Mouse (Mus musculus) Patski (cell line): ENCODE results near the gene Shprh. TPM values are rescaled to one million over a fixed set of nuclear protein-coding genes. Genes with fewer than 3 reads are reported as not detected.
A peak's percentile ranks its signal among the peaks of the same experiment; 100 is the strongest.
"Not testable (repeated sequence)": the region's sequence is repeated elsewhere in the genome, so short reads cannot be mapped to it uniquely, and the experiment has no call there.

Source experiments
- ATAC-seq: fragments of 100-300 bp; one replicate; pipeline ENCODE4 v1.8.0; 2021
- CTCF ChIA-PET: fragments of 350-600 bp; sonication (Branson Sonifier 250); formaldehyde crosslinking; loops from one replicate; lab custom pipeline; 2022; ENCODE audit warnings: inconsistent platforms; lab: Charles Lee
- POLR2A ChIA-PET: fragments of 350-600 bp; sonication (Branson Sonifier 250); formaldehyde crosslinking; loops from one replicate; lab custom pipeline; 2022; ENCODE audit warnings: antibody characterized with exemption, inconsistent platforms; lab: Charles Lee
- DNase-seq: peaks from one replicate; pipeline ENCODE4 v3.0.0-alpha.2; 2011; ENCODE audit warnings: low read depth, low spot score
- H3K27me3 ChIP-seq: fragments of 371-371 bp; one replicate; pipeline ENCODE4 v1.5.1; 2021
- CTCF ChIP-seq: fragments of 100-300 bp; IDR thresholded peaks from one replicate; pipeline ENCODE4 v1.5.1; 2021
- in situ Hi-C: fragments of 300-500 bp; cut with MboI; formaldehyde crosslinking; loops from 3 replicates; pipeline ENCODE4 v1.11.1; 2018; ENCODE audit warnings: low pct_unique_long_range_greater_than_20kb, mixed read lengths
- polyA plus RNA-seq: library from polyadenylated mRNA; unstranded; gene quantifications from one replicate; pipeline ENCODE4 v1.2.3, GENCODE M21; 2021

Shprh gene
- polyA plus RNA-seq, 1 experiment from 2014 or later: 13.7 TPM

DNA sequence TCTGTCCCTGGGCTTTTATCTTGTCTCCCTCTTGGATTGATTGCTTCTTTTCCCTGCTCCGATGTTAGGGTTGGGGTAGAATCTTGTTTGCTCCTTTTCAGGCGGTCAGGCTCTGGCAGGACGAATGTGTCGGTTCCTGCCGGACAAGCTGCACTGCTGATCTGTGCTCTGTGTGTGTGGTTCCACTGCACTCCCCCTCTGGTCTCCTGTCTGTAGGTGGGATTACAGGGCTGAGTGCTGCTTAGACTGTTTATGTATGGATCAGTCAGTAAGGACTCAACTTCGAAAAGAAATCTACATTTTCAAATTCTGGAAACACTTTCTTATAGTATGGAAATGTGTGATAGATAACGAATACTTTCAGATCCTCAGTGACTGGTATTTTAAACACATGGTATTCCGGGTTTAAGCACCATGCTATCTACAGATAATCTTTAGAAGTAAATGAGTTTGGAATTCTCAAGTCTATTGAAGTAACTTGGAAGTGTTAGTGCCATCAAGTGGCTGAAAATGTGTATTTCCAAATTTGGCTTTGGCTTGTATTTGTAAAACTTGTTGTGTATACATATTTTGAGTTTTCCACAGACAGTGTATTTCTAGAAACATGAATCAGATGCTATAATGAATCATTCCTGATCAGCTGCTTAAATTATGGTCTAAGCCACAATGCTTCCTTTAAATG, 26.7 kb downstream of the Shprh start:
- POLR2A ChIA-PET: no interaction called here
- CTCF ChIA-PET: no interaction called here
- H3K27me3 ChIP-seq: no peaks in the 10 kb centered on the region
- in situ Hi-C loops: loop anchor here (5.0 to 25.0 kb wide), 3 partner anchors 769 to 1364 kb away; no protein-coding TSS in a partner anchor
- peak; percentile 22 for TF ChIP-seq CTCF
- ATAC-seq: no peak
- DNase-seq: no peak

DNA sequence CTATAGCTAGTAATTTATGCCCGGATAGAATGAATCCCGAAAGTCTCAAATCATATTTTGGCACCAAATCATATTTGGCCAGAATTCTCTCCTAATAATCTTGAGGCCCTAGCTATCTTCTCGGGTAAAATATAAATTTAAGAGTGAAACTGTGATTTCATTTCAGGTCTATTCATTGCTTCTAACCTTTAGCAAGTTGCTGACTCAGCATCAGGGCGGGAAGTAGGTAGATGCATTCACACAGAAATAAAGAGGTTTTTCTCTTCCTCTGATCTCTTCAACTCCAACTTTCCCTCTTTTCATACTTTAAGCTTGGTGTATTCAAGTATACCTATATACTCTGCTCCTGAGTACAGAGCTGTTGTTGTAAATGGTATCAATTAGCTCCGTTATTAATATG, 30.9 kb downstream of the Shprh start:
- ATAC-seq: no peak
- in situ Hi-C loops: loop anchor here (25.0 kb wide), 1 partner anchor 1368 kb away; no protein-coding TSS in a partner anchor
- POLR2A ChIA-PET: no interaction called here

DNA sequence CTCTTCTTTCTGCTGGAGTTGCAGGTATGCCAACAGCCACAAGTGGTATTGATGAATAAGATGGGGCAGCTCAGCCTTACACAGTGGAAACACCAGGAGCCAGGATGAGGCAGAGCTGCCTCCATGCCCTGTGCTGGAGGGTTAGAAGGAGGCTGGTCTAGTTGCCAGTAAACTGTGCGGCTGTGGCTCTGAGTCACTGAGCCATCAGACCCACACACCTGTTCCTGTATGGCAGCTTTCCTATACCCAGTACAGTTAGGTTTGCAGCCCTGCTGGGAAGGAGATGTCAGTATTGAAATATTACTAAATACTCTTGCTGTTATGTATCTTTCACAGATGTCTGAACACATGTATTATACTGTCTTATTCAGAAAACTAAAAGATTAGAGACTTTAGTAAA, 48.1 kb downstream of the Shprh start:
- in situ Hi-C loops: loop anchor here (25.0 kb wide), 1 partner anchor 1385 kb away; no protein-coding TSS in a partner anchor
- no peaks in the 10 kb centered on the region for H3K27me3 ChIP-seq
- DNase-seq: no peak
- ATAC-seq: no peak
- TF ChIP-seq CTCF: no peak
- ChIA-PET POLR2A (no interaction called here), CTCF (no interaction called here)

More for the DNA sequence above, 30.9 kb downstream of the Shprh start:
- no peaks in the 10 kb centered on the region for H3K27me3 ChIP-seq
- no peak for TF ChIP-seq CTCF
- DNase-seq: no peak
- CTCF ChIA-PET: interaction anchor here (0.8 to 1.9 kb wide), 6 partner anchors 9 to 772 kb away, joined by 3 to 5 read pairs (median 3); no protein-coding TSS in a partner anchor

DNA sequence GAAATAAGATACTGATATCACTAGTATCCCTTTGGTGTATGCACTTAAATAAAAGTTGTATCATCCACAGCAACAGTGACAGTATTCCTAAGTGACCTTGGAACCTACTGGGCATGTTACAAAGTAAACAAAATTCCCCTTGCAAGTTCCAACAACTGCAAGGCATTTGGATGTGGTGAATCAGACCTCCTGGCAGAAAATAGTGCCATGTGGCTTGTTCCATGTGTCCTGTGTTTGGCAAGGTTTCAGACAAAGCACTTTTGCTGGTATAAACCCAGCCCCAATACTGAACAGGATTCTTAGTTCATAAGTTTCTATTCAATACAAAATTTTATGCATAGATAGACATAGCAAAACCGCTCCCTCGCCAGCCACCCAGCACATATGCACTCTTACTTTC, 49.1 kb downstream of the Shprh start:
- no peak for DNase-seq
- in situ Hi-C loops: loop anchor here (25.0 kb wide), 1 partner anchor 1386 kb away; no protein-coding TSS in a partner anchor
- POLR2A ChIA-PET: no interaction called here
- ATAC-seq: peak; percentile 57
- H3K27me3 ChIP-seq: no peaks in the 10 kb centered on the region
- CTCF ChIA-PET: no interaction called here
- TF ChIP-seq CTCF: no peak

DNA sequence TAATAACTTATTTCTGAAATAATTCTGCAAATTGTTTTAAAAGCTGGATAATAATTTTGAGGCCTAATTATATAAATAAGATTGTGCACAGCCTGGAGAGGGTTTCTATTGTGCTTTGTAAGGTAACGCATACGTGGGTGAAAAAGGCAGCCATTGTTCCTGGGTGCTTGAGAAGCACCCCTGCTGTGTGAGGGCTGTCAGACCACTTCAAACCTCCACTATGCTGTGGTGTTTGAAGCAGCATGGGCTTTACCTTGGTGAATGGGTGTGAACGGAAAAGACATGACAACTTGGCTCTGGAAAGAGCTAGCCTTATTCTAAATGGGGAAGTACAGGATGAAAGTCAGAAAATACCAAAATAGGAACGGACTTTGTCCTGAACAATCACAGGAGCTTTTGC, 50.8 kb downstream of the Shprh start:
- in situ Hi-C loops: loop anchor here (25.0 kb wide), 1 partner anchor 1388 kb away; no protein-coding TSS in a partner anchor
- no peak for TF ChIP-seq CTCF
- ChIA-PET POLR2A (no interaction called here), CTCF (interaction anchor here (1.6 to 2.2 kb wide), 2 partner anchors 8 to 27 kb away, joined by 3 to 5 read pairs; no protein-coding TSS in a partner anchor)
- no peaks in the 10 kb centered on the region for H3K27me3 ChIP-seq
- no peak for ATAC-seq
- DNase-seq: no peak

DNA sequence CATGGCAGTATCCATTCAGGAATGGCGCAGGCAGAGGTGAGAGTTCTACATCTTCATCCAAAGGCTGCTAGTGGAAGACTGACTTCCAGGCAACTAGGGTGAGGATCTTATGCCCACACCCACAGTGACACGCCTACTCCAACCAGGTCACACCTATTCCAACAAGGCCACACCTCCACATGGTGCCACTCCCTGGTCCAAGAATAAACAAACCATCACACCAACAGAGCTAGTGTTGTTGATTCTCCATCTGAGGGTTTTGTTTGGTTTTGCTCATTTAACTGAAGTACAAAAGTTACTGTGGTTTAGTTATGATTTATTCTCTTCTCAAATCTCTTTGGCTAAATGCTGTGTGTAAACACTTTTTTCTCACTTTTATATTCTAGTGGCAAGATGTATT, 56.7 kb downstream of the Shprh start:
- CTCF ChIA-PET: interaction anchor here (1.0 kb wide), 1 partner anchor 32 kb away, joined by 3 read pairs; no protein-coding TSS in a partner anchor

DNA sequence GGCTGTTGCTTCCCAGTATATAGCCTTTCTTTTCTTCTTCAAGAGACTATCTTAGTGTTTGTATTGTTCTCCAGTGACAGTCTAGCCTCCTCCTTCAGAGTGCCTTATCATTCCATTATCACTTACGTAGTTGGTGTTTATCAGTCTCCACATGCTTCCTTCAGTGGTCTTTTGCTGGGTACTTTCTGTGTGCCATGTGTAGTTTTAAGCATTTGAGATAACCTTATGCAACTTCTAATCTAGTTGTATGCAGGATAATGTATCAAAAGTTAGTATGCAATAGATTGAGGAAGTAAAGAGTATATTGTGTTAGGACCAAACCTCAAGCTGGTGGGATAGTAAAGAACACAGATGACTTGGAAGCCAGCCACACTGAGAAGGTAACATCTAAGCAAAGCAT, 59.4 kb downstream of the Shprh start:
- in situ Hi-C loops: no loop called here
- H3K27me3 ChIP-seq: no peaks in the 10 kb centered on the region
- ATAC-seq (no peak), DNase-seq (no peak)
- ChIA-PET CTCF (interaction anchor here (2.1 kb wide), 1 partner anchor 41 kb away, joined by 4 read pairs; no protein-coding TSS in a partner anchor), POLR2A (no interaction called here)
- TF ChIP-seq CTCF: no peak

More for the DNA sequence above, 56.7 kb downstream of the Shprh start:
- ATAC-seq, H3K27me3 ChIP-seq, POLR2A ChIA-PET, DNase-seq, in situ Hi-C loops: not testable (repeated sequence)

DNA sequence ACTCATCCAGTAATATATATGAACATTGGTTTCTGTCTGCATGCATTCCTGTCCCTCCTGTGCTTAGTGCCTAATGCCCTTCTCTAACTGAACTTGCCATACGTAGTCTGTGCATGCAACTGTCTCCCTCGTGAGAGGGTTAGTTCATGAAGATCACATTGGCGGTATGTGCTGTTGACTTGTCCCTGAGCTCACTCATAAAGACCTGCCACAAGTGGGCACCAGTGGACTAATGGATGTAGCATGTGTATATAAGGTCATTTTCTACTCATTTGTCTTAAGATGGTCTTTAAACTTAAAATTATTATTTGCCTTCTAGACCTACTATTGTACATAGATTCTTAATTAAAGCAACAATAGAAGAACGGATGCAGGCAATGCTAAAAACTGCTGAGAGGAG, 62.8 kb downstream of the Shprh start:
- TF ChIP-seq CTCF: peak; percentile 52
- no peak for DNase-seq
- CTCF ChIA-PET: interaction anchor here (1.2 kb wide), 1 partner anchor 66 kb away, joined by 4 read pairs; no protein-coding TSS in a partner anchor
- in situ Hi-C loops: no loop called here
- no peaks in the 10 kb centered on the region for H3K27me3 ChIP-seq
- no peak for ATAC-seq
- POLR2A ChIA-PET: no interaction called here

DNA sequence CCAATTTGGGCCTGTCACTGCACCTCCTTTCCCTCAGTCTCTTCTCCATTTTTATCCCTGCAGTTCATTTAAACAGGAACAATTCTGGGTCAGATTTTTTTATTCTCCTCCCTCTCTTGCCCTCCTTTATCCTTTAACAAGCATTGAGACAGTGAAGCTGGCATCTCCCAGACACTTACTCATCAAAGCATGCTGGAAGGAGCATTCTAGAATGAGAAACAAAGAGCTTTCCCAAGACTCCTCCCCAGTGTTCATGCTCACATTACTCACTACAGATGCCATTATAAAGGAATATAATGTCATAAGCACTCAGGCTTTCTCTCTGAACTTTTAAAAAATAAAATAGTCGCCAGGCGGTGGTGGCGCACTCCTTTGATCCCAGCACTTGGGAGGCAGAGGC, 77.2 kb downstream of the Shprh start:
- ATAC-seq (no peak), DNase-seq (no peak)
- no peak for TF ChIP-seq CTCF
- H3K27me3 ChIP-seq: no peaks in the 10 kb centered on the region
- ChIA-PET POLR2A (interaction anchor here (1.6 kb wide), 1 partner anchor 12 kb away, joined by 4 read pairs; no protein-coding TSS in a partner anchor), CTCF (interaction anchor here (1.4 to 1.5 kb wide), 2 partner anchors 9 to 100 kb away, joined by 3 to 6 read pairs; no protein-coding TSS in a partner anchor)
- in situ Hi-C loops: no loop called here

DNA sequence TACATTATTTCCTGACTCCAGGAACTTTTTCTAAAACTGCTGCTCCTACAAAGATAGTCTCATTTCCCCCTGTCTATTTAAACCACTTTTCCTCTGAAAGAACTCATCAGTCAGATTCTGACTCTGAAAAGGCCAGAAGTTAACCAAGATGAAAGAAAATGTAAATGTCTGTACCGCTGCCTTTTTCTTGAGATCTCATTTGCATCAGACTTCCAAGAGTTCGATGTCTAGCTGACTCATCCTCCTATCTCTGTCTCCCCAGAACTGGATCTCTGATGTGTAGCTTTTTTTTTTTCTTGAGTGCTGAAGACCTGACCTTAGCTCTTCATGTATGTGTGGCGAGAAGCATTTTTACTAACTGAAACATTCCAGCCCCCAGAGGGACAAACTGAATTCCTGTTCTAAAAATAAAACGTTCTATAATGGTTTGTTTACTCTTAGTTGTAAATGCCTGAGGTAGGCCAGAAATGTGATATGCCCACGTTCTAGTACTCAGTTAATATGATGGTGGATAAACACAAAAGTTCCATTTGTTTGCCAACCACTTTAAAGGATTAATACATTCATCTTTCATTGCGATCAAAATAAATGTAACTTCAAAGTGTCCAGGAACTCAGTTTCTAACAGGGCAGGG, 80.4 kb downstream of the Shprh start:
- TF ChIP-seq CTCF: no peak
- H3K27me3 ChIP-seq: no peaks in the 10 kb centered on the region
- CTCF ChIA-PET: interaction anchor here (0.8 kb wide), 1 partner anchor 17 kb away, joined by 3 read pairs; no protein-coding TSS in a partner anchor
- ATAC-seq (peak; percentile 35), DNase-seq (no peak)
- in situ Hi-C loops: no loop called here
- POLR2A ChIA-PET: no interaction called here
